Mouse (Mus musculus) spleen, postnatal 4 days (tissue): ENCODE results near the gene Lrp8.

Experiments used
- DNase-seq, 2 experiments: peaks; one replicate each; pipeline ENCODE4 v3.0.0; 2022; ENCODE audit warnings: low spot score in 2 of 2

Gene Lrp8

GRCm38 (mm10) chr4:107808655-107809054 is 6.6 kb downstream of the Lrp8 start:
- no peak for DNase-seq

GRCm38 (mm10) chr4:107811006-107811405 is 8.9 kb downstream of the Lrp8 start:
- DNase-seq, result no peak

GRCm38 (mm10) chr4:107811716-107812330 is 9.8 kb downstream of the Lrp8 start:
- DNase-seq, result no peak

- no peak for DNase-seq
These were observed 10.3 kb downstream of the Lrp8 start for GRCm38 (mm10) chr4:107812336-107812735.

GRCm38 (mm10) chr4:107816459-107816858 is 14.4 kb downstream of the Lrp8 start:
- DNase-seq, result no peak

GRCm38 (mm10) chr4:107817463-107817862 is 15.4 kb downstream of the Lrp8 start:
- DNase-seq, result no peak

- DNase-seq, result no peak
These were observed 18.1 kb downstream of the Lrp8 start for GRCm38 (mm10) chr4:107819990-107820719.

GRCm38 (mm10) chr4:107820856-107821619 is 19.0 kb downstream of the Lrp8 start:
- no peak for DNase-seq

GRCm38 (mm10) chr4:107822936-107823411 is 20.9 kb downstream of the Lrp8 start:
- DNase-seq, result no peak

- DNase-seq, result no peak
These were observed 21.4 kb downstream of the Lrp8 start for GRCm38 (mm10) chr4:107823511-107823910.

- no peak for DNase-seq
These were observed 26.7 kb downstream of the Lrp8 start for GRCm38 (mm10) chr4:107828727-107829218.

- no peak for DNase-seq
These were observed 27.6 kb downstream of the Lrp8 start for GRCm38 (mm10) chr4:107829675-107830074.

- DNase-seq, result no peak
These were observed 28.1 kb downstream of the Lrp8 start for GRCm38 (mm10) chr4:107830189-107830588.

GRCm38 (mm10) chr4:107830821-107831221 is 28.8 kb downstream of the Lrp8 start:
- no peak for DNase-seq

- no peak for DNase-seq
These were observed 29.6 kb downstream of the Lrp8 start for GRCm38 (mm10) chr4:107831678-107832077.

- DNase-seq, result no peak
These were observed 31.5 kb downstream of the Lrp8 start for GRCm38 (mm10) chr4:107833525-107833924.

GRCm38 (mm10) chr4:107834643-107835314 is 32.7 kb downstream of the Lrp8 start:
- DNase-seq, result no peak

GRCm38 (mm10) chr4:107835508-107835909 is 33.4 kb downstream of the Lrp8 start:
- no peak for DNase-seq

GRCm38 (mm10) chr4:107836758-107837157 is 34.7 kb downstream of the Lrp8 start:
- DNase-seq, result no peak

GRCm38 (mm10) chr4:107837910-107838309 is 35.8 kb downstream of the Lrp8 start:
- no peak for DNase-seq

- DNase-seq, result no peak
These were observed 41.6 kb downstream of the Lrp8 start for GRCm38 (mm10) chr4:107843687-107844086.

GRCm38 (mm10) chr4:107844971-107845370 is 42.9 kb downstream of the Lrp8 start:
- DNase-seq, result peak; percentile 71 to 92
